9 mouse cellular contexts compared by ENCODE assay signal in genomic region chr15:101973414-101974077, GRCm38 (mm10). TPM values are rescaled to one million over a fixed set of nuclear protein-coding genes. Genes with fewer than 3 reads are reported as not detected.
DNase-seq lines count a peak whose midpoint lies in the region; ATAC-seq and TF ChIP-seq lines count a peak whose summit lies in the region.
"Had no signal": no experiment of that assay in that cellular context is flagged by ENCODE, and none has a peak within 500 bp of the region (broad histone marks: within the 10 kb centered on the region; RNA-seq: fewer than 3 reads in every experiment).

No protein-coding gene starts in this region.

- no peaks in the 10 kb centered on the region for H3K27me3 ChIP-seq in embryonic facial prominence, embryonic 15.5 days
- peaks cover 48% of the 10 kb centered on the region for H3K27me3 ChIP-seq in heart, embryonic 10.5 days (ENCODE audit: insufficient read depth, poor library complexity, severe bottlenecking)
- H3K27me3 ChIP-seq in liver, postnatal 0 days (ENCODE audit: insufficient read depth, low read length): peaks cover 7% of the 10 kb centered on the region; the same call in 1 of the 2 replicates
- no peaks in the 10 kb centered on the region for H3K27me3 ChIP-seq in neural tube, embryonic 13.5 days
- H3K27me3 ChIP-seq in stomach, postnatal 0 days (ENCODE audit: control insufficient read depth, insufficient read depth, low read length): no peaks in the 10 kb centered on the region

- peak overlapping the region; percentile 94 for H3K27ac ChIP-seq in embryonic facial prominence, embryonic 15.5 days (replicated peaks)
- no peak overlapping the region for H3K27ac ChIP-seq in heart, embryonic 10.5 days
- peak overlapping the region; percentile 14; the same call in 1 of the 2 replicates for H3K27ac ChIP-seq in liver, postnatal 0 days (ENCODE audit: low read depth)
- H3K27ac ChIP-seq in neural tube, embryonic 13.5 days (replicated peaks): no peak overlapping the region
- peak overlapping the region; percentile 99 for H3K27ac ChIP-seq in stomach, postnatal 0 days (replicated peaks)

- H3K9me3 ChIP-seq in embryonic facial prominence, embryonic 15.5 days (replicated peaks): no peaks in the 10 kb centered on the region
- no peaks in the 10 kb centered on the region for H3K9me3 ChIP-seq in heart, embryonic 10.5 days
- H3K9me3 ChIP-seq in liver, postnatal 0 days (ENCODE audit: low read length): no peaks in the 10 kb centered on the region
- H3K9me3 ChIP-seq in neural tube, embryonic 13.5 days: no peaks in the 10 kb centered on the region
- no peaks in the 10 kb centered on the region for H3K9me3 ChIP-seq in stomach, postnatal 0 days (ENCODE audit: control insufficient read depth, low read length)

- no peaks in the 10 kb centered on the region for H3K36me3 ChIP-seq in embryonic facial prominence, embryonic 15.5 days
- no peaks in the 10 kb centered on the region for H3K36me3 ChIP-seq in heart, embryonic 10.5 days
- H3K36me3 ChIP-seq in liver, postnatal 0 days (replicated peaks; ENCODE audit: insufficient read depth, low read length): no peaks in the 10 kb centered on the region
- H3K36me3 ChIP-seq in neural tube, embryonic 13.5 days: no peaks in the 10 kb centered on the region
- H3K36me3 ChIP-seq in stomach, postnatal 0 days (ENCODE audit: control insufficient read depth, insufficient read depth, low read length): no peaks in the 10 kb centered on the region

- no peak overlapping the region for H3K4me3 ChIP-seq in embryonic facial prominence, embryonic 15.5 days (replicated peaks)
- H3K4me3 ChIP-seq in heart, embryonic 10.5 days: no peak overlapping the region
- no peak overlapping the region for H3K4me3 ChIP-seq in liver, postnatal 0 days (ENCODE audit: low read depth, low read length)
- H3K4me3 ChIP-seq in neural tube, embryonic 13.5 days: no peak overlapping the region
- no peak overlapping the region for H3K4me3 ChIP-seq in stomach, postnatal 0 days (ENCODE audit: low read depth, low read length)

- no peak overlapping the region for H3K9ac ChIP-seq in embryonic facial prominence, embryonic 15.5 days
- H3K9ac ChIP-seq in liver, postnatal 0 days (replicated peaks): no peak overlapping the region
- H3K9ac ChIP-seq in neural tube, embryonic 13.5 days: peak overlapping the region; percentile 50; the same call in 1 of the 2 replicates
- H3K9ac ChIP-seq in stomach, postnatal 0 days (ENCODE audit: low read length): peak overlapping the region; percentile 55

- no peak for TF ChIP-seq EP300 in liver, postnatal 0 days (IDR thresholded peaks at IDR 0.05; ENCODE audit: low read depth)
- TF ChIP-seq EP300 in stomach, postnatal 0 days (optimal IDR thresholded peaks at IDR 0.05): no peak

- peaks cover 50% of the 10 kb centered on the region for H3K4me1 ChIP-seq in embryonic facial prominence, embryonic 15.5 days
- H3K4me1 ChIP-seq in heart, embryonic 10.5 days: peaks cover 34% of the 10 kb centered on the region
- peaks cover 42% of the 10 kb centered on the region for H3K4me1 ChIP-seq in liver, postnatal 0 days (ENCODE audit: insufficient read depth)
- peaks cover 29% of the 10 kb centered on the region for H3K4me1 ChIP-seq in neural tube, embryonic 13.5 days (replicated peaks)
- H3K4me1 ChIP-seq in stomach, postnatal 0 days (replicated peaks; ENCODE audit: control insufficient read depth, insufficient read depth): peaks cover 30% of the 10 kb centered on the region

- peak overlapping the region; percentile 22; the same call in 1 of the 2 replicates for H3K4me2 ChIP-seq in embryonic facial prominence, embryonic 15.5 days (replicated peaks)
- H3K4me2 ChIP-seq in liver, postnatal 0 days (ENCODE audit: low read depth, low read length): 0 out of 2 replicates have a peak overlapping the region, but pooled peaks have one; percentile 39
- H3K4me2 ChIP-seq in neural tube, embryonic 13.5 days: peak overlapping the region; percentile 7; the same call in 1 of the 2 replicates
- peak overlapping the region; percentile 23 for H3K4me2 ChIP-seq in stomach, postnatal 0 days (replicated peaks; ENCODE audit: low read depth)

- DNase-seq in CD4-positive, CD25-positive, alpha-beta regulatory T cell, adult 2 months (ENCODE audit: low read depth, low spot score): peak; percentile 89
- DNase-seq in adrenal gland, postnatal 4 days (ENCODE audit: low spot score in 2 of 2): peak; percentile 94
- peak; percentile 95 for DNase-seq in heart, embryonic 10.5 days (ENCODE audit: low spot score)
- DNase-seq in kidney, postnatal 14 days: peak; percentile 95
- peak; percentile 96 for DNase-seq in liver, postnatal 0 days
- peak; percentile 96 for DNase-seq in stomach, postnatal 0 days (ENCODE audit: low spot score)

- WGBS in embryonic facial prominence, embryonic 15.5 days: 12% methylated on average over 15 of the region's 15 CpGs
- 16% methylated on average over 15 of the region's 15 CpGs for WGBS in heart, embryonic 10.5 days
- WGBS in liver, postnatal 0 days (ENCODE audit: insufficient replicate concordance): 15% methylated on average over 15 of the region's 15 CpGs
- 11% methylated on average over 15 of the region's 15 CpGs for WGBS in neural tube, embryonic 13.5 days
- WGBS in stomach, postnatal 0 days: 12% methylated on average over 15 of the region's 15 CpGs

- no peak for ATAC-seq in embryonic facial prominence, embryonic 15.5 days (ENCODE audit: insufficient number of reproducible peaks, low FRiP score, low TSS enrichment, low read depth)
- peak; percentile 27; the same call in 1 of the 2 replicates for ATAC-seq in liver, postnatal 0 days
- ATAC-seq in neural tube, embryonic 13.5 days (ENCODE audit: low read depth): peak; percentile 29
- peak; percentile 19; the same call in 1 of the 2 replicates for ATAC-seq in stomach, postnatal 0 days (ENCODE audit: low FRiP score, low TSS enrichment)

- peak; percentile 98 for TF ChIP-seq CTCF in liver, postnatal 0 days (IDR thresholded peaks at IDR 0.05; ENCODE audit: low read depth)
- peak; percentile 99 for TF ChIP-seq CTCF in stomach, postnatal 0 days (IDR thresholded peaks at IDR 0.05; ENCODE audit: low read depth)

RNA-seq across cellular contexts. Expression of gene Krt78, which starts 19.5 kb away (rescaled TPM):
- not detected for total RNA-seq in adrenal gland, postnatal 4 days (2021)
- polyA plus RNA-seq in embryonic facial prominence, embryonic 15.5 days (2015; fragmentation: Nextera tagmentation; extraction: Ambion mirVana): 11.5 and 14.1 TPM in 2 replicates
- polyA plus RNA-seq in heart, embryonic 10.5 days (2016; fragmentation: Nextera tagmentation; extraction: Ambion mirVana): not detected in 2 replicates
- not detected in 2 replicates for polyA plus RNA-seq in liver, postnatal 0 days (2015; fragmentation: Nextera tagmentation; extraction: Ambion mirVana)
- not detected in 2 replicates for polyA plus RNA-seq in neural tube, embryonic 13.5 days (2015; fragmentation: Nextera tagmentation; extraction: Ambion mirVana)
- 49.3 and 73.4 TPM in 2 replicates for polyA plus RNA-seq in stomach, postnatal 0 days (2015; fragmentation: Nextera tagmentation; extraction: Ambion mirVana)
- polyA plus RNA-seq: heart, embryonic 14.5 days had no signal

RNA-seq across cellular contexts. Expression of gene Krt8, which starts 30.7 kb away (rescaled TPM):
- 10 to 100 TPM; 18.8 TPM for total RNA-seq in adrenal gland, postnatal 4 days (2021)
- 131 and 181 TPM in 2 replicates for polyA plus RNA-seq in embryonic facial prominence, embryonic 15.5 days (2015; fragmentation: Nextera tagmentation; extraction: Ambion mirVana)
- polyA plus RNA-seq in heart, embryonic 10.5 days (2016; fragmentation: Nextera tagmentation; extraction: Ambion mirVana): 83.2 and 193 TPM in 2 replicates
- 125 and 129 TPM in 2 replicates for polyA plus RNA-seq in liver, postnatal 0 days (2015; fragmentation: Nextera tagmentation; extraction: Ambion mirVana)
- 0.82 and 4.3 TPM in 2 replicates for polyA plus RNA-seq in neural tube, embryonic 13.5 days (2015; fragmentation: Nextera tagmentation; extraction: Ambion mirVana)
- polyA plus RNA-seq in stomach, postnatal 0 days (2015; fragmentation: Nextera tagmentation; extraction: Ambion mirVana): 1,902 and 1,960 TPM in 2 replicates

RNA-seq across cellular contexts. Expression of gene Krt79, which starts 33.4 kb away (rescaled TPM):
- total RNA-seq in adrenal gland, postnatal 4 days (2021): 1 to 10 TPM; 1.2 to 1.4 TPM
- polyA plus RNA-seq in embryonic facial prominence, embryonic 15.5 days (2015; fragmentation: Nextera tagmentation; extraction: Ambion mirVana): 67.2 and 70.6 TPM in 2 replicates
- 1.8 TPM in 2 replicates for polyA plus RNA-seq in heart, embryonic 10.5 days (2016; fragmentation: Nextera tagmentation; extraction: Ambion mirVana)
- polyA plus RNA-seq in liver, postnatal 0 days (2015; fragmentation: Nextera tagmentation; extraction: Ambion mirVana): not detected in 2 replicates
- 0.32 TPM in 2 replicates for polyA plus RNA-seq in neural tube, embryonic 13.5 days (2015; fragmentation: Nextera tagmentation; extraction: Ambion mirVana)
- polyA plus RNA-seq in stomach, postnatal 0 days (2015; fragmentation: Nextera tagmentation; extraction: Ambion mirVana): 12.2 and 14.3 TPM in 2 replicates

RNA-seq across cellular contexts. Expression of gene Krt4, which starts 49.0 kb away (rescaled TPM):
- total RNA-seq in adrenal gland, postnatal 4 days (2021): not detected
- 212 and 217 TPM in 2 replicates for polyA plus RNA-seq in embryonic facial prominence, embryonic 15.5 days (2015; fragmentation: Nextera tagmentation; extraction: Ambion mirVana)
- polyA plus RNA-seq in heart, embryonic 10.5 days (2016; fragmentation: Nextera tagmentation; extraction: Ambion mirVana): 0.09 TPM in 1 of 2 replicates, not detected in the other
- 0.08 TPM in 1 of 2 replicates, not detected in the other for polyA plus RNA-seq in liver, postnatal 0 days (2015; fragmentation: Nextera tagmentation; extraction: Ambion mirVana)
- 0.11 TPM in 1 of 2 replicates, not detected in the other for polyA plus RNA-seq in neural tube, embryonic 13.5 days (2015; fragmentation: Nextera tagmentation; extraction: Ambion mirVana)
- polyA plus RNA-seq in stomach, postnatal 0 days (2015; fragmentation: Nextera tagmentation; extraction: Ambion mirVana): 4,471 and 4,814 TPM in 2 replicates

RNA-seq across cellular contexts. Expression of gene Krt18, which starts 54.4 kb away (rescaled TPM):
- 10 to 100 TPM; 17.3 to 22.9 TPM for total RNA-seq in adrenal gland, postnatal 4 days (2021)
- polyA plus RNA-seq in embryonic facial prominence, embryonic 15.5 days (2015; fragmentation: Nextera tagmentation; extraction: Ambion mirVana): 87.8 and 119 TPM in 2 replicates
- polyA plus RNA-seq in heart, embryonic 10.5 days (2016; fragmentation: Nextera tagmentation; extraction: Ambion mirVana): 78.5 and 184 TPM in 2 replicates
- 234 and 261 TPM in 2 replicates for polyA plus RNA-seq in liver, postnatal 0 days (2015; fragmentation: Nextera tagmentation; extraction: Ambion mirVana)
- 1.4 and 3.8 TPM in 2 replicates for polyA plus RNA-seq in neural tube, embryonic 13.5 days (2015; fragmentation: Nextera tagmentation; extraction: Ambion mirVana)
- 715 and 753 TPM in 2 replicates for polyA plus RNA-seq in stomach, postnatal 0 days (2015; fragmentation: Nextera tagmentation; extraction: Ambion mirVana)

Comparison
In these comparisons a context has a peak if more than half of its experiments do, and no peak if none do; other contexts are left out.
1. H3K27ac ChIP-seq: peak in embryonic facial prominence, embryonic 15.5 days (single experiment), liver, postnatal 0 days (single experiment) and stomach, postnatal 0 days (single experiment); none in heart, embryonic 10.5 days (single experiment) and neural tube, embryonic 13.5 days (single experiment).
2. H3K9ac ChIP-seq: peak in neural tube, embryonic 13.5 days (single experiment) and stomach, postnatal 0 days (single experiment); none in embryonic facial prominence, embryonic 15.5 days (single experiment) and liver, postnatal 0 days (single experiment).
3. RNA of gene Krt78, which starts 19.5 kb away (polyA plus RNA-seq): 49.3 to 73.4 TPM in stomach, postnatal 0 days and 11.5 to 14.1 TPM in embryonic facial prominence, embryonic 15.5 days; not detected in neural tube, embryonic 13.5 days, not detected in heart, embryonic 10.5 days and not detected in liver, postnatal 0 days; every median in the first group is over 10 times any median in the second.
4. RNA of gene Krt8, which starts 30.7 kb away (polyA plus RNA-seq): 1,902 to 1,960 TPM in stomach, postnatal 0 days, 83.2 to 193 TPM in heart, embryonic 10.5 days, 131 to 181 TPM in embryonic facial prominence, embryonic 15.5 days and 125 to 129 TPM in liver, postnatal 0 days; 0.82 to 4.3 TPM in neural tube, embryonic 13.5 days; every median in the first group is over 10 times any median in the second.
5. Peak in every context shown above with its lines, with median percentiles within 50 percentile points of each other: DNase-seq and H3K4me2 ChIP-seq.